Mouse (Mus musculus) hindbrain, embryonic 12.5 days (tissue): ENCODE results near the gene Npas2. TPM values are rescaled to one million over a fixed set of nuclear protein-coding genes. Genes with fewer than 3 reads are reported as not detected.

Source experiments
- ATAC-seq: fragments of 200-750 bp; cut with Nextera tagmentation; 2 replicates; pipeline ENCODE4 v1.8.0; 2017; ENCODE audit warnings: moderate TSS enrichment; ENCODE audit not compliant: low FRiP score
- H3K27ac ChIP-seq: fragments of 300-500 bp; sonication (generic); 2 replicates; pipeline ENCODE4 v1.5.1; 2016; ENCODE audit warnings: mild to moderate bottlenecking
- H3K27me3 ChIP-seq: fragments of 300-500 bp; sonication (generic); 2 replicates; pipeline ENCODE4 v1.6.1; 2016; ENCODE audit warnings: mild to moderate bottlenecking
- H3K36me3 ChIP-seq: fragments of 300-500 bp; sonication (generic); 2 replicates; pipeline ENCODE4 v1.6.1; 2016; ENCODE audit warnings: mild to moderate bottlenecking
- H3K4me1 ChIP-seq: fragments of 300-500 bp; sonication (generic); 2 replicates; pipeline ENCODE4 v1.6.1; 2016
- H3K4me2 ChIP-seq: fragments of 300-500 bp; sonication (generic); replicated peaks from 2 replicates; pipeline ENCODE4 v1.6.1; 2016; ENCODE audit warnings: mild to moderate bottlenecking
- H3K4me3 ChIP-seq: fragments of 300-500 bp; sonication (generic); 2 replicates; pipeline ENCODE4 v1.5.1; 2016; ENCODE audit warnings: mild to moderate bottlenecking
- H3K9ac ChIP-seq: fragments of 300-500 bp; sonication (generic); 2 replicates; pipeline ENCODE4 v1.6.1; 2016; ENCODE audit warnings: mild to moderate bottlenecking, moderate library complexity
- H3K9me3 ChIP-seq: fragments of 300-500 bp; sonication (generic); replicated peaks from 2 replicates; pipeline ENCODE4 v1.6.1; 2016; ENCODE audit warnings: mild to moderate bottlenecking
- WGBS: fragments of 180-500 bp; shearing (Covaris S2); methylation state at CpG from one replicate; pipeline ENCODE4 v1.1.7; 2016; 5-methylcytosine and 5-hydroxymethylcytosine counted together
- polyA plus RNA-seq: library from polyadenylated mRNA; unstranded; fragments of >200 nt; fragmentation: Nextera tagmentation; extraction: Ambion mirVana; gene quantifications from 2 replicates; pipeline ENCODE4 v1.2.1, GENCODE M21; 2016

Gene Npas2
- polyA plus RNA-seq, 1 experiment from 2014 or later = 0.15 TPM

DNA sequence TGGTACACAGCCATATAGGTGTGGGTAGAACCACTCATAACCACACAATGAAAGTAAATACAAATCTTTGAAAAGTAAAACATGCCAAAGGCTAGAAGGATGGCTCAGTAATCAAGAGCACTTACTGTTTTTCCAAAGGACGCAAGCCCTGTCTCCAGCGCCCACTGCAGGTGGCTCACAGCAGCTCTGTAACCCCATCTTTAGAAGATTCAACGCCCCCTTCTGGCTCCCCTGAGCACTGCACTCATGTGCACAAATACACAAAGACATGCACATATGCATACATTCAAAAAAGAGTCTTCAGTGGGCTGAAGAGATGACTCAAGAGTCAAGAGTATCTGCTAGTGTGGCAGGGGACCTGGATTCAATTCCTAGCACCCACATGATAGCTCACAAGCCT lies 36.5 kb downstream of the Npas2 start:
- Histone ChIP-seq H3K27ac (no peak overlapping the region), H3K4me2 (no peak overlapping the region), H3K36me3 (no peaks in the 10 kb centered on the region), H3K4me3 (no peak overlapping the region), H3K27me3 (no peaks in the 10 kb centered on the region), H3K9ac (no peak overlapping the region), H3K4me1 (no peaks in the 10 kb centered on the region), H3K9me3 (no peaks in the 10 kb centered on the region)
- ATAC-seq = no peak
- 71% methylated on average over 3 of the region's 3 CpGs for WGBS

GRCm38 (mm10) chr1:39234815-39235449 lies 41.4 kb downstream of the Npas2 start:
- Histone ChIP-seq H3K9ac (no peak overlapping the region), H3K36me3 (no peaks in the 10 kb centered on the region), H3K4me2 (no peak overlapping the region), H3K4me3 (no peak overlapping the region), H3K27ac (no peak overlapping the region), H3K27me3 (no peaks in the 10 kb centered on the region), H3K9me3 (no peaks in the 10 kb centered on the region), H3K4me1 (no peaks in the 10 kb centered on the region)
- ATAC-seq = no peak
- 85% methylated on average over 11 of the region's 11 CpGs for WGBS

DNA sequence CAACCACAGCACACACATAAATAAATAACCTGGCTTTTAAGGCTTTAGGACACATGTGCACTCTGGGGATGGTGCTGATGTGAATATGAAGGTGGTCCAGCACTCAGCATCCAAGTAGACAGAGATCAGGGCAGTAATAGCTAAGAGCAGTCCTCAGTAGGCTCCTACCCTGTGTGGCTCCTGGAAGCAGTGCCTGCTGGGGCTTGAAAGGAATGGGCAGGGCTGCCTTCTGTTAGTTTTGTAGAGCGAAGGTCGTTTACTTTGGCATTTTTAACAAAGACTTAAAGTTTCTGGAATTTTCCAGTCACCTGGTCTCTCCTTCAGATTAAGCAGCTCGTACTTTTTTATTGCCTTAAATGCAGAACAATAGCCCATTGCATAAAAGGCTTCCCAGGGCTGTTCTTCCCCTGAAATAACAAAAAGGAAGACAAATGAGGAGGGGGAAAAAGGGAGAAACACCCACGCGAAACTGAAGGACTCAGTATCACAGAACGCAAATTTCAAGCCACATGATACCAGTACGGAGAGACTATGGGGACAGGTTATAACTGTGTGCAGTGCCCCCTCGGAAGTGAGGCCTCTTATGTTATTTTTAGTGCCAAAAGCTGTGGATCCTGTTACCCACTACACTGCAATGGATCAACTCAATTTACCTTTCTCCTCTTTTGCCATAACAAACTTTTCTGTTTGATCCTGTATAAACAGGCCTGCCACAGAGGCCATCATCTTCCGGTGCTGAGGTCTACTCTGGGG lies 44.1 kb downstream of the Npas2 start:
- WGBS = 57% methylated on average over 9 of the region's 9 CpGs
- ATAC-seq = no peak
- no peak overlapping the region for H3K4me3 ChIP-seq

GRCm38 (mm10) chr1:39240860-39241584 lies 47.5 kb downstream of the Npas2 start:
- 89% methylated on average over 6 of the region's 6 CpGs for WGBS
- Histone ChIP-seq H3K4me2 (no peak overlapping the region), H3K9ac (no peak overlapping the region), H3K36me3 (no peaks in the 10 kb centered on the region), H3K27me3 (no peaks in the 10 kb centered on the region), H3K4me1 (no peaks in the 10 kb centered on the region), H3K9me3 (no peaks in the 10 kb centered on the region), H3K27ac (no peak overlapping the region), H3K4me3 (no peak overlapping the region)
- no peak for ATAC-seq

More for the DNA sequence above, 44.1 kb downstream of the Npas2 start:
- no peaks in the 10 kb centered on the region for H3K36me3 ChIP-seq
- no peak overlapping the region for H3K4me2 ChIP-seq
- no peaks in the 10 kb centered on the region for H3K9me3 ChIP-seq
- H3K4me1 ChIP-seq = no peaks in the 10 kb centered on the region
- H3K27me3 ChIP-seq = no peaks in the 10 kb centered on the region
- no peak overlapping the region for H3K9ac ChIP-seq
- H3K27ac ChIP-seq = no peak overlapping the region

GRCm38 (mm10) chr1:39244726-39245125 lies 51.2 kb downstream of the Npas2 start:
- Histone ChIP-seq H3K9ac (no peak overlapping the region), H3K27ac (no peak overlapping the region), H3K9me3 (no peaks in the 10 kb centered on the region), H3K4me1 (no peaks in the 10 kb centered on the region), H3K4me3 (no peak overlapping the region), H3K27me3 (no peaks in the 10 kb centered on the region), H3K36me3 (no peaks in the 10 kb centered on the region), H3K4me2 (no peak overlapping the region)
- no peak for ATAC-seq
- WGBS = 39% methylated on average over 1 of the region's 1 CpGs

DNA sequence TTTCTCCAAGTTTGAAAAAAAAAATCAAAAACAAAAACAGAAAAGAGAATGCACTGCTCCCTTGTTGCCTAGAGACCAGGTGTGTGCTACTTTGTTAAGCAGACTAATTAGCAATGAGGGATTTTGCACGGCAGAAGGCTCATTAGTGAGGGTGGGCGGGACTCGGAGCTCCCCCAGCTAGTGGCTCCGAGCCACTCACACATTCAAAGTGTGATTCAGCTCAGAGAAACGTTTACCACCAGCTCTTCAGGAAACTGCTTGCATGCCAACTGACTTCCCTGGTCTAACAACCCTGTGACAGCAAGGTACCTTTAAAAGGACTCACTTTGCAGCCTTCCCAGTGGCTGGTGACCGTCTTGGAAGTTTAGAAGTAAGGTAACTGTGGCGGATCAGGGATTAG lies 58.1 kb downstream of the Npas2 start:
- Histone ChIP-seq H3K4me1 (no peaks in the 10 kb centered on the region), H3K27ac (no peak overlapping the region), H3K9ac (no peak overlapping the region), H3K4me2 (no peak overlapping the region), H3K4me3 (no peak overlapping the region), H3K9me3 (no peaks in the 10 kb centered on the region), H3K27me3 (no peaks in the 10 kb centered on the region), H3K36me3 (no peaks in the 10 kb centered on the region)
- ATAC-seq = no peak
- 49% methylated on average over 7 of the region's 7 CpGs for WGBS

DNA sequence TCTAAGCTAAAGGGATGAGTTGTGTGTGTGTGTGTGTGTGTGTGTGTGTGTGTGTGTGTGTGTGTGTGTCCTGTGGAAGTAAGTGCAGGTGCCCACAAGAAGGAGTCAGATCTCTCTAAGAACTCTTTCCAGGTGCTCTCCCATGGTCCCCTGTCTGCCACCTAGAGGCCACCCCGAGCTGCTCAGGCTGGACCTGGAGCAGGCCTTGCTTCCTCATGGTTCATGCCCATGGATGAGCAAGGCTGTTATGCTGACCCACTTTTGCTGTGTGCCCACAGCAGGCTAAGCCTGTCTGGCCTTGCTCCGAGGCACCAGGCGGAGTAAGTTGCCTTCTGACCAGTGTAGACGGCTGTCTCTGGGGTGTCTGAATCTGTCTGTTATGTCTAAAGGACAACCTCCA lies 60.2 kb downstream of the Npas2 start:
- Histone ChIP-seq H3K9ac (no peak overlapping the region), H3K27me3 (no peaks in the 10 kb centered on the region), H3K9me3 (no peaks in the 10 kb centered on the region), H3K4me2 (no peak overlapping the region), H3K4me1 (no peaks in the 10 kb centered on the region), H3K36me3 (no peaks in the 10 kb centered on the region), H3K27ac (no peak overlapping the region), H3K4me3 (no peak overlapping the region)
- 69% methylated on average over 4 of the region's 4 CpGs for WGBS
- no peak for ATAC-seq

- WGBS = 92% methylated on average over 9 of the region's 9 CpGs
- Histone ChIP-seq H3K27ac (no peak overlapping the region), H3K4me3 (no peak overlapping the region), H3K36me3 (no peaks in the 10 kb centered on the region), H3K4me1 (no peaks in the 10 kb centered on the region), H3K27me3 (no peaks in the 10 kb centered on the region), H3K4me2 (no peak overlapping the region), H3K9me3 (no peaks in the 10 kb centered on the region), H3K9ac (no peak overlapping the region)
- ATAC-seq = no peak
Observed at GRCm38 (mm10) chr1:39256051-39256450, 62.5 kb downstream of the Npas2 start.

DNA sequence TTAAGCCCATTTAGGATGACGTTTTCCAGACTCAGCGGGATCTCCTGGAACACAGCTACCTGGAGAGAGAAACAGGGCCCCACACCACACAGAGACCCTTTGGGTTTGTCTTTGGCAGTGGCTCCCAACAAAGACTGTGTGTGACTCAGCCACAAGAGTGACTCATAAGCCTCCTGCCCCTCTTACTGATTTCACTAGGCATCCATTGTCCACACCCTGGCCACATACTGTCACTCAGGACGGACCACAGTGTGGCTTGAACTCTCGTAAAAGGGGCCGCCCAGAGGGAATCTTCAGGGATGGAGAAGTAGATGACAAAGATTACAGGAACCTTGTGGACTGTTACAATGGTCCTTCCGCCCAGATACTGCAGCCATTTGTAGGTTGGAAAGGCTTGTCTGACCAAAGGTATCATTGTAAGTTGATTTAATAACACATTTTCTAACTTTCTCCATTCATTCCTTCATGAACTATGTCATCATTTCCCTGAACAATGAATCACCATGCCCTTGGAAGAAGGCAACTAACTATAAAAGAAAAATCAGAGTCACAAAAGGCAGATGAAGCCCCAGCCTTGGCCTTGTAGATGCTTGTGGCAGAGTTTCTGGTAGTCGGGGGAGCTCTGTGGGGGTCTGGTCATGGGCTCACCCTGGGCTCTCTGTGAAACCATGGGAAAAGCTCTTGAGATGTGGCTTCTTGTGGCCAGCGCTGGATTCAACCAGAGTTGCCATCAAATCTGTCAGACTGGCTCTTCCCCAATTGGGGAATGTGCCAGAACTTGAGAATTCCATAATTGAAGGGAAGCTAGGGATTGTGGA lies 63.2 kb downstream of the Npas2 start:
- 78% methylated on average over 8 of the region's 8 CpGs for WGBS
- no peak overlapping the region for H3K27ac ChIP-seq

GRCm38 (mm10) chr1:39257331-39257594 lies 63.7 kb downstream of the Npas2 start:
- Histone ChIP-seq H3K4me1 (no peaks in the 10 kb centered on the region), H3K4me2 (no peak overlapping the region), H3K4me3 (no peak overlapping the region), H3K27ac (no peak overlapping the region), H3K9ac (no peak overlapping the region), H3K27me3 (no peaks in the 10 kb centered on the region), H3K36me3 (no peaks in the 10 kb centered on the region), H3K9me3 (no peaks in the 10 kb centered on the region)
- WGBS = 76% methylated on average over 3 of the region's 3 CpGs
- ATAC-seq = no peak

More for the DNA sequence above, 63.2 kb downstream of the Npas2 start:
- Histone ChIP-seq H3K4me2 (no peak overlapping the region), H3K4me3 (no peak overlapping the region), H3K36me3 (no peaks in the 10 kb centered on the region), H3K9ac (no peak overlapping the region), H3K4me1 (no peaks in the 10 kb centered on the region), H3K27me3 (no peaks in the 10 kb centered on the region), H3K9me3 (no peaks in the 10 kb centered on the region)
- no peak for ATAC-seq

DNA sequence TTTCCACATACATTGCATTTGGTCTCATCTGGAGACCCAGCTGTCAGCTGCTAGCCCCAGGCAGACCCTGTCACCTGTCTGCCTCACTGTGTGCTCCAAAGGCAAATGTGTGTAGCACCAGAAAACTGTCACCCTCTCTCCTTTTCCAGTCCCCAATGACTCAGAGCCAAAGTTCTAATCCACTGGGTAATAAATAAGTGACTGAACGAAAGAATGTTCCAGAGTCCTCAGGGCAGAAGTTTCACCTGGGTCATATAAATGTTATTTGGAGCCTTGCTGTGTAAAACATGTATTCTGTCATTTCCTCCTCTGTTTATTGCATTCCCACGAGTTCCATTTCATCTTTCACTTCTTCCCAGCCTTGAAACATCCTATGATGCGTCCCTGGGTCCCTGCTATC lies 66.1 kb downstream of the Npas2 start:
- no peaks in the 10 kb centered on the region for H3K9me3 ChIP-seq
- ATAC-seq = no peak
- no peaks in the 10 kb centered on the region for H3K27me3 ChIP-seq
- H3K4me3 ChIP-seq = no peak overlapping the region
- no peaks in the 10 kb centered on the region for H3K36me3 ChIP-seq
- no peak overlapping the region for H3K4me2 ChIP-seq
- WGBS = 69% methylated on average over 3 of the region's 3 CpGs
- no peaks in the 10 kb centered on the region for H3K4me1 ChIP-seq
- H3K27ac ChIP-seq = no peak overlapping the region
- no peak overlapping the region for H3K9ac ChIP-seq
